Mouse (Mus musculus) spleen, postnatal 36 days (tissue): ENCODE measurements around the gene Tmem86a.
"Not testable (repeated sequence)": the region's sequence is repeated elsewhere in the genome, so short reads cannot be mapped to it uniquely, and the experiment has no call there.

Experiments
- DNase-seq, 2 experiments: peaks; one replicate each; pipeline ENCODE4 v3.0.0; 2022; ENCODE audit warnings: low spot score in 2 of 2, mixed read lengths in 1 of 2

Tmem86a gene

GRCm38 (mm10) chr7:47050366-47050765 lies at the start of gene Tmem86a:
TSS of gene Tmem86a (plus strand) at chr7:47050601.
- peak; percentile 95 for DNase-seq

GRCm38 (mm10) chr7:47000644-47000983 lies 49.8 kb upstream of the Tmem86a start:
- no peak for DNase-seq

DNA sequence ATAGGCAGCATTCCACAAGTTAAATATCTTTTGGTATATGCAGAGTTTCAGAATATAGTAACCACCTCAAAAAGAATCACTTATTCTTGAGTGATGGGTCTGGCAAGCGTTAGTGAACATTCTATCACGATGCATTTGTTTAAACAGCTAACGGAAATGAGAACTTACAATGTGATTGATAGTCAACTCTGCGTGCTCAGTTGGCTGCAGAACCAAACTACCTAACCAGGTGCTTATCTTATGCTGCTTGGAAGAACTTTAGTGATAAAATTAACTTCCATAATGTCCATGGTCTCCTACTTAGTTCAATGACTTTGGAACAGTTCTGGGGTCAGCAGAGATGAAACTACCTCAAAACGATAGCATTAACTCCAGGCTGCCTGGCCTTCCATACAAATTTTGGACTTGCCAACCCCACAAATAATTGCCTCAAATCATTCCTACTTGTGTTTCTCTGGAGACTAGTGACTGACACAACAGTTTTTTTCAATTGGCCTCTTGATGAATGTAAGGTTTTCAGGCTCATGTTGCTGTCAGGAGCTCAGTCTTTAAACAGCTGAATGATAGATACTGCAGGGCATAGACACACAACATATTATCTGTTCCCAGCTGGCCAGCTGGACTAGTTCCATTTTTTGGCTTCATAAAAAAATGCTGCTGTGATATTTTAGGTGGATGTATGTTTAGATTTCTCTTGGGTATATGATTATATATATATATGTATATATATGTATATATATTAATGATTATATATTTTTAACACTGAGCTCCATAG lies 49.1 kb upstream of the Tmem86a start:
- no peak for DNase-seq

DNA sequence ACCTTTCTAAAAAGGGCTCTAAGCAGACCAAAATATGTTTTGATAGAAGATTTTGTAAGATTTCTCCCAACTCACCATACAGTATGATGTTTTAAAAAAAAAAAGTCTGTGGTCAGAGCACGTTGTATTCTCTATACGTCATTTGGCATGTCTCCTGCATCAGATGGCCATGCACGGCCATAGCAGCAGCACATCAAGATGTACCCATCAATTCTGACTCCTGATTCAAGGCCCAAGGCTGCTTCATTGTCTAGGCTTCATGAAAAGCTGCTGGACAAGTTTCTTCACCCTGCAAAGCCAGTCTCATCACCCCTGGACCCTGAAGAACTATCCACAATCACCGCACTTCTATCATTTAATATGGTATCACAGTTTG lies 48.5 kb upstream of the Tmem86a start:
- DNase-seq, result no peak

GRCm38 (mm10) chr7:47003411-47004115 lies 46.8 kb upstream of the Tmem86a start:
- no peak for DNase-seq

DNA sequence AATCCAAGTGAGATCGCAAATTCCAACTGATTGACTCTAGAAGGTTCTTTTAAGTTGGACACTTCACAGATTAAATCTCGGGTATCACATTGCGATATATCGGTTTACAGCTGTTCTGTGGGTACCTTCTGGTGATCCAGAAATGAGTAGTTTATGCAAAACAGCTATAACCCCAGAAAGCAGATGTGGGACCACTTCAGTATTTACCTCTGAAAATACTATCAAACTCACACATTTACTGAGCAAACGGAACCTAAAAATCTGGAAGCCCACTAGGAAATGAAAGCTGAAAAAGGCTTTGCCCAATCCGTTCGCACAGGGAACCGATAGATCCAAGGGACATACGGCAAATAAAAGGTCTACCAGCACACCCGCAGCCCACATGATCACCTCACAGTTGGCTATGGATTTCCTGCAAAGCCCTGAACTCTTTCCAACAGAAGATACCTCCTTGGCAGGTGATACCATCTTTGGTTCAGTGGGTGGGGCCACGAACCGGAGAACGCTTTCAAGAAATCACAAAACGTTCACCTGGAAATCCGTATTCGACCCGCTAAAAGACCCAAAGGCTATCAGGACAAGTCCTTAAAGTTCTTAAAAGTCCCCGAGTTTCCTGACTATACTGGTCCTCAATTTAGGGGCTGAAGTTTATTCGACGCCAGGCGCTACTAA lies 43.2 kb upstream of the Tmem86a start:
- DNase-seq, result no peak

GRCm38 (mm10) chr7:47007818-47008167 lies 42.6 kb upstream of the Tmem86a start:
- DNase-seq, result no peak

DNA sequence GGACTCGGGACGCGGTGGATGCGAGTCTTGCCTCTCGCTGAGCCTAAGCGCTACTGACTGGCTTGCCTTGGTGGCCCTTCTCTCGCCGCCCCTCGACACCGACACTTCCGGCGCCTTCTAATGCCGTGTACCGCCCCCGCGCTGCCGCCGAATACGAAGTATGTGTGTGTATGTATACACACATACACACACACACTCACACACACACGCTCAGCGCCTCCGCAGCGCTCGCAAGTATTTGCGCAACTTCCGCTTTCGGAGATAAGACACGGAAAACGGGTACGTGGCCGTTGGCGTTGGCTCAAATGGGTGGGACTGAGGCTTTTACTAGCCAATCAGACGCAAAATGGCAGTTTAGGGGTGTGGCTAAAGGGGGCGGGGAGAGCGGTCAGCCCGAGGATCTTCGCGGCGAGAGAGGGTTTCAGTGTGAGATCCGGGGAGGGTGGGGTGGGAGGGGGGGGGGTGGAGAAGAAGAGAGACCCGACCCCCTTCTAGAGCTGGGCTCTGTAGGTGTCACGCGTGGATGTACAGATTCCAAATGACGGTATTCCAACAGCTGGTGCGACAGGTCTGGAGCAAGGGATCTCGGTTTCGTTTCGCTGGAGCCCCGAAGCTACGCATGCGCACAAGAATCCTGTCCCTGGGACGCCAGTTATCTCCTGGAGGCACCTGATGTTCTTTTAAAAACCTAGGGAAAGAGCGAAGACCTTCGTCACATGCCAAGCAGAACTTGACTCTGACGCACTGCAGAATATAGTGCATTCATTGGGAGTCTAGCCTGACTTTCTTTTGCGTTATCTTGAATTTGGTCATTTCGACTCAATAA lies 42.0 kb upstream of the Tmem86a start, which contains the start of gene Spty2d1:
Gene Spty2d1, minus strand, starts transcription at position 244 of the 826 bp plus-strand sequence.
- DNase-seq, result peak; percentile 98 to 99

GRCm38 (mm10) chr7:47013131-47013767 lies 37.2 kb upstream of the Tmem86a start:
- DNase-seq, result peak; percentile 52 to 58

- DNase-seq, result peak; percentile 35 to 54
Observed at GRCm38 (mm10) chr7:47014564-47015389, 35.6 kb upstream of the Tmem86a start.

- DNase-seq, result peak; percentile 75 to 82
Observed at GRCm38 (mm10) chr7:47015390-47016065, 34.9 kb upstream of the Tmem86a start.

GRCm38 (mm10) chr7:47016602-47017001 lies 33.8 kb upstream of the Tmem86a start:
- DNase-seq, result no peak

DNA sequence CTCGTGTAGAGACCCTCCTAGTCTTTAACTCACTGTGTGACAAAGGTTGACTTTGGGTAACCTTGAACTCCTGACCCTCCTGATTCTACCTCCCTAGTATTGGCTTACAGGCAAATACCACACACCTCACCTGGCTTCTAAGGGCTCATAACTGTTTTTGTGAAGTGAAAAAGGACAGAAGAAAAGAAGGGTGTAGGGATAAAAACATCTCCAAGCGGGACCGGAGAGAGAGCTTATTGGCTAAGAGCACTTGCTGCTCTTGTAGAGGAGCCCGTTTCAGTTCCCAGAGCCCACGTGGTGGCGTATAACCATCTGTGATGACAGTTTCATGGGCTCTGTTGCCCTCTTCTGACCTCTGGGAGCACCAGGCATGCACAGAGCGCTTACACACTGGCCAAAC lies 33.3 kb upstream of the Tmem86a start:
- no peak for DNase-seq

DNA sequence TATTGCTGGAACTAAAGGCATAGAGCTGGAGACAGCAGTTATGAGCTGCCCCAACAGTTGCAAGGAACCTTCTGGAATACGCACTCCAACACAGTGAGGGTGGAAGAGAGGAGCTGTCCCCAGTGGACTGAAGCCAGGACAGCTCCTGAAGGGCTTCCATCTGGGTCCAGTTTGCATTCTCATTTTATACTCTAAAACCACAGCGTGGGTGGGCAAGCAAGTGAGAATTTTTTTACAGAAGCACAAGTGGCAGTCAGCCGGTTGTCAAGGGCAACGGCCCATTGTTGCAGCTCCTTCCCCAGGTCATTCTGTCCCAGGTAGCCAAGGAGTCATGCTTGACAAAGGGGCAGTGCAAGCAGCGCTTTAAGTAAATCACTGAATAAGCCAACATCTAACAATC lies 30.8 kb upstream of the Tmem86a start:
- DNase-seq, result no peak

- no peak for DNase-seq
Observed at GRCm38 (mm10) chr7:47020956-47021355, 29.4 kb upstream of the Tmem86a start.

DNA sequence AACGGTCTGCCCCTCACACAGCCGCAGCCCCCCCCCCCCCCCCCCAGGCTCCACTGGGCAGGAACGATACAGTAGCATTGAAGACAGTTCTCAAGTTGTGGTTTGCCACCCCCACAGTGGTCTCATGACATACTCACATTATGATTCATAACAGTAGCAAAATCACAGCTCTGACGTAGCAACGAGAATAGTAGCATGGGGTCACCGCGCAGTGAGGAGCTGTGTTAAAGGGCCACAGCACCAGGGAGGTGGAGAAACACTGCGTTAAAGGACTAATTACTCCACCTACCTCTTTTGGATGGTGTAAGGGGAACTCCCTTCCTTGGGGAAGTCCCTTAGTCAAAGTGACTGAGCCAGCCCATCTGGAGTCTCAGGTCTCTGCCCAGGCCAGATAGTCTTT lies 27.9 kb upstream of the Tmem86a start:
- DNase-seq, result peak; percentile 67 to 72

DNA sequence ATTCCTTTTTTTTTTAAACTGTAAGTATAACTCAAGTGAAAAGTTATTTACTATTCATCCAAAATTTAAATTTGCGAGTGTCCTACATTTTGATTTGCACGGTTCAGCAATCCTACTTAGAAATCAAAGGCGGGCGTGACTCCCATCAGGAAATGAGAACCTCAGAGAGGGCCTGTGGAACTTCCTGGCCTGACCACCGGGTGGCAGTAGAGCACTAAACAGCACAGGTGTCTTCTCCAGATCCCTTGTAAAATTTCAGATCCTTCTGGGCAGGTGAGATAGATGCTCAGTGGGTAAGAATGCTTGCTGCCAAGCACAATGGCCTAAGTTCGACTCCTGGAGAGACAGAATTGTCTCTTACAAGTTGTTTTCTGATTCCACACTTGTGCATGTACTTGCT lies 26.9 kb upstream of the Tmem86a start:
- DNase-seq, result peak; percentile 73 to 82

- no peak for DNase-seq
Observed at GRCm38 (mm10) chr7:47024454-47024853, 25.9 kb upstream of the Tmem86a start.

GRCm38 (mm10) chr7:47025429-47025828 lies 25.0 kb upstream of the Tmem86a start:
- DNase-seq, result no peak

GRCm38 (mm10) chr7:47026899-47027298 lies 23.5 kb upstream of the Tmem86a start:
- not testable (repeated sequence) for DNase-seq
